Mouse (Mus musculus): ENCODE measurements at regions not wholly inside any gene's neighbourhood (a gene's known extent, or its start where the extent isn't known, plus 50 kb on each side); places are given as distances from the start of the nearest gene placed in this dataset.
A peak's percentile ranks its signal among the peaks of the same experiment; 100 is the strongest.

- DNase-seq: peak; percentile 1 to 39
Measured at GRCm38 (mm10) chr14:112218476-112218875, 543.6 kb downstream of the Slitrk5 start.

GRCm38 (mm10) chr14:112230461-112230860 lies 555.6 kb downstream of the Slitrk5 start:
- no peak for DNase-seq

- DNase-seq: no peak
Measured at GRCm38 (mm10) chr14:112239529-112239928, 564.6 kb downstream of the Slitrk5 start.

GRCm38 (mm10) chr14:112248165-112248564 lies 573.3 kb downstream of the Slitrk5 start:
- DNase-seq: no peak

- no peak for DNase-seq
Measured at GRCm38 (mm10) chr14:112298002-112298777, 623.3 kb downstream of the Slitrk5 start.

GRCm38 (mm10) chr14:112325602-112326001 lies 650.7 kb downstream of the Slitrk5 start:
- DNase-seq: no peak
